Mouse (Mus musculus): ENCODE data around the gene Bicdl1. TPM values are rescaled to one million over a fixed set of nuclear protein-coding genes. Genes with fewer than 3 reads are reported as not detected.

Gene Bicdl1
- total RNA-seq, 2 experiments from 2014 or later = 6.7 to 8.9 TPM

GRCm38 (mm10) chr5:115671846-115672245 is 59.6 kb downstream of the Bicdl1 start:
- DNase-seq = no peak
- intact Hi-C loops (cut with DNase I) = no loop called here

DNA sequence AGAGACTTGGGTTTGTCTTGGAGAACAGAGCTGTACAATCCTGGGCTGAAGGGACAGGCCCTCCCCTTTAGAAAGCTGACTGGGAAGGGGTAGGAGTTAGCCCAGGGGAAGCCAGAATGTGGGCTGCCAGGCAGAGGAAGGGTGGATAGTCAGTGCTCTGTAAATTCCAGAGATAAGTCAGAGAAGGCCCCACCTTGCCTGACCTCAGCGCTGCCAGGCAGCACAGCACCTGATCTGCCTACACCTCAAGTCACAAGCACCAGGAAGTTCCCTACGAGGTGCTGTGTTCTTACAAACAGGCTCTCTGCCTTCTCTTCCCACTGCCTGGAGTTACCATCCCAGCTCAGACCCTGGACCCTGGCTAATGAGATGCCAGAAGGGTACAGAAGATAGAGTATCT is 61.0 kb downstream of the Bicdl1 start:
- no peak for DNase-seq
- intact Hi-C loops (cut with DNase I) = no loop called here

GRCm38 (mm10) chr5:115669974-115670373 is 61.4 kb downstream of the Bicdl1 start:
- intact Hi-C loops (cut with DNase I) = no loop called here
- no peak for DNase-seq

DNA sequence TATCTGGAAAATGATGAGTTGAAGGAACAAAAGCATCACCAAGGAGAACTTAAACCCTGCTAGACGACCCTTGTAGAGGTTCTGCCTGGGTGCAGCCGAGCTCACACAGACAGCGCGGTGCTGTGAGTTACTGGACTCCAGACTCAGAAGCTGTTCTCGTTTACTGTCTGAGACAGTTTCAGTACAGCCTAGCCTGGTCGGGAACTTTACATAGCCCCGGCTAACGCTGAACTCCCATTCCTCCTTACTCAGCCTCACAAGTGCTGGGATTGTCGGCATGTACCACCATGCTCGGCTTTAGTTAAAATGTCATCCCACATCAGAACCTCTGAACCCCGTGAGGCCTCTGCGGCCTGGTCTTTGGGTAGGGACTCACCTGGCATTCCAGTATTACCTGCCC is 62.4 kb downstream of the Bicdl1 start:
- DNase-seq = no peak
- intact Hi-C loops (cut with DNase I) = no loop called here

DNA sequence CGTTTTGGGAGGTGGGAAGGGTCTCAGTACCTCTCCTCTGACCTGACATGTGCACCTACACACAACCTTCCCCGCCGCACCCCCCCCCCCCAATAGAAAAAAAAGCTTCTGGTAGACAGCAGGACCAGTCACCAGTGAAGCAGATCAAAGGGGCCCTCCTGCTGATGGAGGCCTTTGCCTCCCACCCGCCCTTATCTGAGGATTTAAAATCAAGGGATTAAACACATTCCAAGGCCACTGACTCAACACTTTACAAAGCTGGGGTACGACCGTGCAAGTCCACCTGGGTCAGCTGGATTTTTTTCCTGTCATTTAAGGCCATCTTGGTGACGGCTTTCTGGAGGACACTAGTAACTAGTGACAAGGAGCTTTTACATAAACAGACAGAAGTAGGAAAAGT is 63.5 kb downstream of the Bicdl1 start:
- intact Hi-C loops (cut with DNase I) = no loop called here
- no peak for DNase-seq

GRCm38 (mm10) chr5:115667210-115667609 is 64.2 kb downstream of the Bicdl1 start:
- intact Hi-C loops (cut with DNase I) = no loop called here
- no peak for DNase-seq

- intact Hi-C loops (cut with DNase I) = no loop called here
- DNase-seq = no peak
These were observed 64.9 kb downstream of the Bicdl1 start for GRCm38 (mm10) chr5:115666366-115667065.

DNA sequence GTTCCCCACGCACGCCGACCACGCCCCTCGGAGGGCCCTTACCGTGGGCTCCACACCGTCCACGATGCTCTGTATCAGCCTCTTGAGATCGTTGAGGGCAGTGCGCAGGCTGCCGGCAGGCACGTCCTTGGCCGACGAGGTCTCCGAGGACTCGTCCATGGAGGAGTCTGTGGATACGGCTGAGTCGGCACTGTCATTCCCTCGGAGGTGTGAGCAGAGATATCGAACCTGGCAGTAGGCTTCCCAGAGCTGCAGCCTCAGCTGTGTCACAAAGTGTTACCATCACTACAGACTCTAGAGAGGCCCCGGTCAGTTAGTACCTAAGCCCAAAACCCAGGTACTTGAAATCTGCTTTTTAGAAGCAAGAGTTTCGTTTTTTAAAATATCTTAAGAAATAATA is 68.8 kb downstream of the Bicdl1 start:
- intact Hi-C loops (cut with DNase I) = no loop called here
- no peak for DNase-seq

DNA sequence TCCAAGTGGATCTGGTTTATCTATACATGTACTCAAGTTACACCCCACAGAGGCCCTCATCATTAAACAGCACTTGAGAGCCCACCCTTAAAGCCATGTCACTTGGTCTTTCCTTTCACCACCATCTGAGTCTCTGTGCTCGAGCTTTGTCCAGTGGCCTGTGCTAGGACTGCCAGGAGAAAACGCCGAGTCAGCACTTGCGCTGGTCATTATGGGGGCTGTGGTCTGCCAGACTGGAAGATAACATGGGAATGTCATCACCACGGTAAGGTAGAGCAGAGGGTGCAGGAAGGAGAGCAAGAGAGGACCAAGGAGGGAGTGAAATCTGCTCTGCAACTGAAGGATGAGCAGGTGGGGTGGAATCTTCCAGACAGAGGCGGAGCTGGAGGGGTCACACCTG is 73.1 kb downstream of the Bicdl1 start:
- DNase-seq = no peak
- intact Hi-C loops (cut with DNase I) = loop anchor here (5.0 to 10.0 kb wide), 2 partner anchors 74 to 366 kb away; partner anchors contain the start of genes Bicdl1 and Prkab1

- intact Hi-C loops (cut with DNase I) = loop anchor here (5.0 to 10.0 kb wide), 2 partner anchors 75 to 368 kb away; partner anchors contain the start of genes Bicdl1 and Prkab1
- DNase-seq = no peak
These were observed 74.2 kb downstream of the Bicdl1 start for GRCm38 (mm10) chr5:115657234-115657633.

DNA sequence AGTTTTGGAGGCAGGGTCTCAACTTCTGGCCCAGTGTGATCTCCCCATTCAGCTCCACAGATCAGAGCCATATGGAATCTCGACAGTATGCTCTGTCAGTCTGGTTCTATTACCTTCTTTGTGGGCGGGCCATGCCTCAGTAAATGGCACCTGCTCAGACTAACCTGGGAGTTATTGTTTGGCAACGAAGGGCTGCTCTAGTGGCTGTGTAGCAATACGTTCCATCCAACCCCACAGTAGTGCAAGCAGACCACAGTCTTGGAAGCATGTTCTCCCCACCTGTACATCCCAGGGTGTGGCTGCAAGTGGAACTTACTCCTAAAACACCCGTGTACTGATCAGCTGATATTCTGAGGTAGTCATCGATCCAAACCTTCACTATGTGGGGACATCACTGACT is 74.7 kb downstream of the Bicdl1 start:
- no peak for DNase-seq
- intact Hi-C loops (cut with DNase I) = loop anchor here (5.0 to 10.0 kb wide), 2 partner anchors 76 to 368 kb away; partner anchors contain the start of genes Bicdl1 and Prkab1

GRCm38 (mm10) chr5:115653776-115654175 is 77.6 kb downstream of the Bicdl1 start:
- no peak for DNase-seq
- intact Hi-C loops (cut with DNase I) = loop anchor here (2.0 to 10.0 kb wide), 2 partner anchors 19 to 371 kb away; partner anchors contain the start of gene Prkab1

DNA sequence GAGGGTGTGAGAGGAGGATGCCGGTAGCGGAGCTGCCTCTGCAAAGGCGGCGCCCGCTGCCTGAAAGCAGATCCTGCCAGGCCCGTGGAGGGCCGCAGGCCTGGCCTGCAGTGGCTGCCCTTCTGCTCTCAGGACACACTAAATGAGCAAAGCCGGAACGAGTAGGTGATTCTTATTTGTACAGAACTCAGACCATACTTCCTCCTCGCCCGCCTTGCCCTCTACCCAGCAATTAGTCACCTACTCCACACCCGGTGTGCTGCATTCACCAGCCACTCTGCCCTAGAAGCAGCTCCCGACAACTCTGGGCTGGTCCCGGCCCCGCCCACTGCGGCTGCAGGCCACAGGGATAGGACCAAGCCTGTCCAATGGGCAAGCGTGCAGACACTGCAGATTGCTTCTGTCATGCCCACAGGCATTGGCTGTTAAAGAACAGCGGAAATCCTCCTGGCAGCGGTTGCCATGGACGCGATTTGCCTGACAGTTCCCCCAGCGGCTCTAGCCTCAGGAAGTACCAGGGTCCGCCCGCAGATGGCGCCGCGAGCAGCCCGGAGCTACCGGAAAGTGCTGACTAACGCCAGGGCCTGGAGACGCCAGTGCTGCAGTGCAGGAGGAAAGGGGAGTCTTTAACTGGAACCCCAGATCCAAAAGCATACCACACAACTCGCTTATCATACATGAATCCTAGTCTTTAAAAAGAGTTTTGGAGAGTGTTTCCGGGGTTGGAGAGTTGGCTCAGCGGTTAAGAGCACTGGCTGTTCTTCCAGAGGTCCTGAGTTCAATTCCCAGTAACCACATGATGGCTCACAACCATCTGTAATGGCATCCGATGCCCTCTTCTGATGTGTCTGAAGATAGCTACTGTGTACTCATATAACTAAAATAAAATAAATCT is 78.5 kb downstream of the Bicdl1 start:
- intact Hi-C loops (cut with DNase I) = loop anchor here (2.0 to 10.0 kb wide), 2 partner anchors 18 to 372 kb away; partner anchors contain the start of gene Prkab1

GRCm38 (mm10) chr5:115651821-115652220 is 79.6 kb downstream of the Bicdl1 start:
- intact Hi-C loops (cut with DNase I) = loop anchor here (2.0 to 10.0 kb wide), 2 partner anchors 17 to 373 kb away; partner anchors contain the start of gene Prkab1

More for the DNA sequence above, 78.5 kb downstream of the Bicdl1 start:
- peak; percentile 100 for DNase-seq

GRCm38 (mm10) chr5:115650885-115651284 is 80.5 kb downstream of the Bicdl1 start:
- no peak for DNase-seq
- intact Hi-C loops (cut with DNase I) = loop anchor here (10.0 kb wide), 1 partner anchor 374 kb away; the partner anchor contains the start of gene Prkab1

More at GRCm38 (mm10) chr5:115651821-115652220, 79.6 kb downstream of the Bicdl1 start:
- no peak for DNase-seq

GRCm38 (mm10) chr5:115649699-115650098 is 81.7 kb downstream of the Bicdl1 start:
- intact Hi-C loops (cut with DNase I) = loop anchor here (10.0 kb wide), 1 partner anchor 375 kb away; the partner anchor contains the start of gene Prkab1
- DNase-seq = no peak

DNA sequence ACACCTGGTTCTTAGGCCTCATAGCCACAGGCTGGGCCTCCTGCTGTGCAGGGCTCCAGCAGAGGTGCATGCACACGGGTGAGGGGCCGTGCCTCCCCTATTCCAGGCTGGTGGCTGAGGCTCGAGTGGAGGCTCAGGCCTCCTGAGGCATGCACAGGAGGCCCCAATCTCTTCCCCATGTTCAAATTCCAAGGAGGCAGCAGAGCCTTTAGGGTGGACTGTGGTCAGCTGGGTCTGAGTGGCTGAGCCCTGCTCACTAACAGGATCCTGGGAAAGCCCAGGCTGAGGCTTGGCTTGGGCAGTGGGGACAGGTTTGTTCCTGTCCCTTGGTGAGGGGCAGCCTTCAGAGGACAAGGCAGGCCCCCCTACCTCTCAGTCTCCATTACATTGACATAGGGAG is 82.5 kb downstream of the Bicdl1 start:
- intact Hi-C loops (cut with DNase I) = no loop called here

GRCm38 (mm10) chr5:115644192-115644591 is 87.2 kb downstream of the Bicdl1 start:
- intact Hi-C loops (cut with DNase I) = no loop called here
- no peak for DNase-seq

More for the DNA sequence above, 82.5 kb downstream of the Bicdl1 start:
- no peak for DNase-seq

GRCm38 (mm10) chr5:115635536-115635935 is 95.9 kb downstream of the Bicdl1 start:
- no peak for DNase-seq
- intact Hi-C loops (cut with DNase I) = loop anchor here (2.0 kb wide), 1 partner anchor 17 kb away; no protein-coding TSS in a partner anchor

DNA sequence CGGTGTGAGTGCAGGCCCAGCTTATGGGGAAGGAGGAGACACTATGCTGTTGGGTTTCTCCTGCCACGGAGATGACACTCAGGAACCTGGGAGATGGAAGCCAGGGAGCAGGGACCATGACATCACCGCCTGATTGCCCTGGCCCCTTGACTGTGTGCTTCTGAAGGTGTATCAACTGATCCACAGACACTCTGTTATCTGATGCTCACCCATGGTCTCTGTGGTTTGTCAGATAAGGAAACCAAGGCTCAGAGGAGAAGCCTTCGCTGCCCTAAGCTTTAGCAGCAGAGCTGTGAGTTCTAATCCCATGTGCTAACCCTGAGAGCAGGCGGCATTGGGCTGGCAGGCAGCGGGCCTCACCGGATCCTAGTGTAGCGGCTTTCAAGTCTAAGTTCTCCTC is 97.4 kb downstream of the Bicdl1 start:
- DNase-seq = no peak
- intact Hi-C loops (cut with DNase I) = loop anchor here (2.0 kb wide), 1 partner anchor 19 kb away; no protein-coding TSS in a partner anchor

DNA sequence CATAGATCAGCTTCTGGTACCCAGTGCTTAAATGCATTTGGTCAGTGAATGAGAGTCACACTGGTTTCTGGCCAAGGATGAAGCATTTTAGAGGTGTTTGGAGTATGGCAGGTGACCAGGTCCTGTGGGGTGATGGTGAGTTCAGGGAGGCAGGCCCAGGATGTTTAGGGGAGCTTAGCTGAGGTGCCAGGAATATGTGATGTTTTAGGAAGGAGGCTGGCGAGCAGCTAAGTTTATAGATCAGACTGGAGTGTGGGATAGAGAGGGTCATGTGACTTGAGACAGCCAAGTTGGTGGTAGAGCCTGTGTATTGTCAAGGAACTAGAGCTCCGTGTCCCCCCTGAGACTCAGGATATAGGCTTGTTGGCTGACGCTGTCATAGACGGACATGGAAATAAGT is 98.4 kb downstream of the Bicdl1 start:
- DNase-seq = no peak
- intact Hi-C loops (cut with DNase I) = no loop called here

Measured in heart, postnatal 36 days (tissue).